Mouse (Mus musculus): ENCODE data around the gene Slc24a4.

DNA sequence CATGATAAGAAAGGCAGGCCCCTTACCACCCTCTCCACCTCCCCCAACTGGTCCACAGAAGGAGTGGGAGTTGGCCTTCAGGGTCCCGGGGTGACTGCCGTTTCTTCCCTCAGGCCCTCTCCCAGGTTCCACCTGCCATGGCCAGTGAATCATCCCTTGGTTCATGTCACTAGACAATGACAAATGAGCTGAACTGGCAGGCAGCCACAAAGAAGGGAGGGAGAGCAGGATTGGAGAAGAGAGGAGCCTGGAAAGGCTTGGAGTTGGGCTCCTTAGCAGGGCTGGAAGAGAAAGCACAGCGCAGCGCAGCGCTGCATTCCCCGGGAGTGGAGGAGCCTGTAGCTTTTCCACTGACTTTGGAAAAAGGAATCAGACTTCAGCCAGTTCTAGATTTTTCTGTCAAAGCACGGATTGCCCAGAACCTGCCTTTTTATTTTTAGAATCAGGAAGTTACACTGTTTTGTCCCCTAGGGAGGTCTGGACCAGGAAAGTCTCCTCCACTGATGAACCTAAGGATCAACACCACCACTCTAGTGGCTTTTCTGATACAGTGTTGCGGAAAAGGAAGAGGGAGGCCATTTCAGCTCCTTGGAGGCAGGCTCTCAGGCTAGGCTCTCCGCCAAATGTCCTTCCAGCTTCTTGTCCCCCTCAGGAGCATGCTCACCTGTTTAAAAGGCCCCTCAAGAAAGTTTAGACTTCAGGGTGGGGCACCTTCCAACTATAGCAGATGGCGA, 158.3 kb downstream of the Slc24a4 start:
- 0 out of 2 replicates have a peak, but pooled peaks have one; percentile 12 for TF ChIP-seq EP300 (IDR thresholded peaks at IDR 0.05)
- no peak for TF ChIP-seq CTCF (IDR thresholded peaks at IDR 0.05)

Measured in lung, postnatal 0 days (tissue).